Mouse (Mus musculus) forebrain, postnatal 0 days (tissue): ENCODE measurements around the gene Ralgapb. TPM values are rescaled to one million over a fixed set of nuclear protein-coding genes. Genes with fewer than 3 reads are reported as not detected.

Experiments
- ATAC-seq: fragments of 200-750 bp; cut with Nextera tagmentation; 2 replicates; pipeline ENCODE4 v1.8.0; 2017; ENCODE audit warnings: mild to moderate bottlenecking, moderate library complexity
- DNase-seq: peaks from one replicate; pipeline ENCODE4 v3.0.0-alpha.2; 2015
- H3K27ac ChIP-seq: fragments of 300-500 bp; sonication (generic); 2 replicates; pipeline ENCODE4 v1.5.1; 2014; ENCODE audit warnings: low read depth, mild to moderate bottlenecking, antibody characterized with exemption, low read length, moderate library complexity, mixed read lengths
- H3K27me3 ChIP-seq: fragments of 300-500 bp; sonication (generic); 2 replicates; pipeline ENCODE4 v1.6.1; 2014; ENCODE audit warnings: mild to moderate bottlenecking, low read length, mixed read lengths; ENCODE audit not compliant: insufficient read depth
- H3K36me3 ChIP-seq: fragments of 300-500 bp; sonication (generic); 2 replicates; pipeline ENCODE4 v1.6.1; 2014; ENCODE audit warnings: mild to moderate bottlenecking, moderate library complexity; ENCODE audit not compliant: insufficient read depth
- H3K4me1 ChIP-seq: fragments of 300-500 bp; sonication (generic); 2 replicates; pipeline ENCODE4 v1.6.1; 2014; ENCODE audit warnings: antibody characterized with exemption; ENCODE audit not compliant: insufficient read depth
- H3K4me2 ChIP-seq: fragments of 300-500 bp; sonication (generic); 2 replicates; pipeline ENCODE4 v1.6.1; 2014; ENCODE audit warnings: low read depth, mild to moderate bottlenecking, moderate library complexity
- H3K4me3 ChIP-seq: fragments of 300-500 bp; sonication (generic); 2 replicates; pipeline ENCODE4 v1.5.1; 2014; ENCODE audit warnings: low read depth, low read length, mixed read lengths
- H3K9ac ChIP-seq: fragments of 300-500 bp; sonication (generic); 2 replicates; pipeline ENCODE4 v1.6.1; 2014; ENCODE audit warnings: mild to moderate bottlenecking
- H3K9me3 ChIP-seq: fragments of 300-500 bp; sonication (generic); 2 replicates; pipeline ENCODE4 v1.6.1; 2016; ENCODE audit warnings: low read length
- CTCF ChIP-seq: sonication (generic); IDR thresholded peaks from 2 replicates; pipeline ENCODE4 v1.5.1; 2016; ENCODE audit warnings: antibody characterized with exemption, control low read depth, low read depth
- WGBS: fragments of 180-500 bp; shearing (Covaris S2); extraction: QIAGEN DNeasy Blood & Tissue Kit; methylation state at CpG from one replicate; pipeline ENCODE4 v1.1.7; 2014; 5-methylcytosine and 5-hydroxymethylcytosine counted together
- polyA plus RNA-seq: library from polyadenylated mRNA; unstranded; fragments of >200 nt; fragmentation: Nextera tagmentation; extraction: Ambion mirVana; gene quantifications from 2 replicates; pipeline ENCODE4 v1.2.1, GENCODE M21; 2015
- total RNA-seq: library from RNA; depleted of rRNA; stranded (reverse); fragments of >200 nt; gene quantifications from 2 replicates; pipeline ENCODE4 v1.2.3, GENCODE M21; 2014

The Ralgapb gene
- total and polyA plus RNA-seq, 2 experiments from 2014 or later: 16.6 to 55.5 TPM

DNA sequence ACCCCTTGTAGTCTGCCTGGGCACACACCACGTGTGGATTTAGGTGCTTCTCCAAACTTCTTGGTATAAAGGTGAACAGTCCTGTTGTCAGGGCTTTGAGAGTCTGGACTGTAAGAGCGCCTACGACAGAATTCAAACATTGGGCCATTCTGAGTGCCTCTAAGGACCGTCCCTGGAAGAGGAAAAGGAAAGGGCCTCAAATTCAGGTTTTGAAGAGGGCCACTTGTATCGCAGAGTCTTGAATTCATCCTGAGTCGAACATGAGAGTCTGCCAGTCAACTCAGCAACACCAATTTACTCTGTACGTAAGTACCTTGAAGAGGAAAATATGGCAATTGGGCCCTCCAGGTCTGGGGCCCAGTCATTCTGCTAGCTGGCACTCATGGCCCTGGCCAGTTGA lies 6.7 kb upstream of the Ralgapb start:
- no peak overlapping the region for H3K9ac ChIP-seq
- no peaks in the 10 kb centered on the region for H3K36me3 ChIP-seq
- no peak for ATAC-seq
- no peak for TF ChIP-seq CTCF
- DNase-seq: no peak
- H3K27ac ChIP-seq: no peak overlapping the region
- no peaks in the 10 kb centered on the region for H3K4me1 ChIP-seq
- no peaks in the 10 kb centered on the region for H3K9me3 ChIP-seq
- WGBS: 84% methylated on average over 7 of the region's 7 CpGs
- H3K4me3 ChIP-seq: no peak overlapping the region
- H3K4me2 ChIP-seq: no peak overlapping the region
- no peaks in the 10 kb centered on the region; the same call in 1 of the 2 replicates for H3K27me3 ChIP-seq

DNA sequence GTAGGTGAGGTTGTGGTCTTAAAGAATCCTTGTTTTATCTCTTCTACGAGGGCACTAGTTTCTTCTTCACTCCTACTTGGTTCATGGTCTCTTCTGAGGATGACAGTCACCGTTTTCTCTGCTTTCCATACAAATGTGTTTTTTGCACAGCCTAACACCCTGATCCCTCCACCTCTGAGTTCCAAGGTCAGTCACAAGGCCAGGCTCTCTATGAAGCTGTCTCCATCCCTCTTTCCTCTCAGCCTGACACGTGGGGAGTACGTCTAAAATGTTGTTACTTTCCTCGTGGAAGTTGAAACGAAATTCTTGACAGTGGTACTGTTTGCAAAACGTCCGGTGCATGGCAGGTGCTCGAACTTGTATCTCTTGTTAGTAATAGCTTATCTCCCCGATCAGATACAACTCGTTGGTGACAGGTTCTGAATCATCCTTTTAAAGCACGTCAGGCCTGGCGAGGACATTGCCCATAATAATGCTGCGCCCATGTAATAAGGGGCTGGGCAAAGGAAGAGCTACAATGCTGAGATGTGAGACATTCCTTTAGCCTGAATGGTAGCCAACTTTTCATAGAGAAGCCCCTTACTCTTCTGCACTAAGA lies 552 bp upstream of the Ralgapb start:
- 22% methylated on average over 14 of the region's 14 CpGs for WGBS

DNA sequence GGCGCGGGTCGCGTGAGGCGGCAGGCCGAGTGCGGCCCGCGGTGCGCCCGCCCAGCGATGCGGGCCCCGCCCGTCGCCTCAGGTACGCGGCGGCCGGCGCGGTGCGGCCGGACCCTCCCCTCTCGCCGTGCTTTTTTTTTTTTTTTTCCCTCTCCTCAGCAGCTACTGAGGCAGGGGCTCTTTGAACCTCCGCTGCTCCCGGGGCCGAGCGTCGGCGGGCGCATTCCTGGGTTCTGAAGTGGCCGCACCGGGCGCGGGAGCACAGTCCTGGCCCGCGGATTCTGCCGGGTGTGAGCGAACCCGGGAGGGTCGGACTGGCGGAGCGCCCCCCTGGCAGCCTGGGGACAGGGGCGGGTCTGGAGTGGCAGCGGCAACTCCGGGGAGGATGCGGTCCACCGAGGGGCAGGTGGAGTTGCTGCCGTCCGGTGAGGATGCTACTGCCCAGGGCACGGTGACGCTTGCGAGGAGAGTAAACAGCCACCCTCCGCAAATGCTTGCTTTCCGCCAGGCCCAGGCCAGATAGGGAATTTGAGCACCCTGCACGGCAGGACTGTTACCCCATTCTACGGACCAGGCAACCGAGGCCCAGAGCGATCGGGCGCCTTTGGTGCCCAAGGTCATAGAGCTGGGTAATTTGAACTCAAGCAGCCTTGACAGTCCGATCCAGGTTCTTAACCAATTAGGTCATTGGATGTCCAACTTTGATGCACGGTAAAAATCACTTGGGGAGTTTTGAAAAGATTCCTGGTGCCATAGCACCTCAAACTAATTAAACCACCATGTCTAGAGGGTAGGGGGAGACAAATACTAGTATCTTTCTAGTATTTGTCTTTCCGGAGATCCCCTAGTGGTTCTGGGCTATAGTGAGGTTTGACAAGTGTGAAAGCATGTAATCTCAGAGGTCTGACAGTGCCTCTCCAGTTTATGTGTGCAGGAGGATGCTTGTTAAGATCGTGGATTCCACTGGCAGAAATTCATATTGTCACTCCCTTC lies 670 bp downstream of the Ralgapb start:
- H3K4me3 ChIP-seq: peak overlapping the region; percentile 93
- H3K27me3 ChIP-seq: no peaks in the 10 kb centered on the region
- H3K4me2 ChIP-seq: peak overlapping the region; percentile 80
- peaks cover 10% of the 10 kb centered on the region for H3K4me1 ChIP-seq
- peak; percentile 54; the same call in 1 of the 2 replicates for TF ChIP-seq CTCF
- no peaks in the 10 kb centered on the region for H3K9me3 ChIP-seq
- ATAC-seq (peak; percentile 16; the same call in 1 of the 2 replicates), DNase-seq (peak; percentile 18)
- H3K36me3 ChIP-seq: no peaks in the 10 kb centered on the region
- WGBS: 3% methylated on average over 56 of the region's 67 CpGs
- peak overlapping the region; percentile 88 for H3K27ac ChIP-seq
- H3K9ac ChIP-seq: peak overlapping the region; percentile 88

More for the DNA sequence above, 552 bp upstream of the Ralgapb start:
- Histone ChIP-seq H3K4me3 (peak overlapping the region; percentile 93), H3K4me2 (peak overlapping the region; percentile 50), H3K4me1 (peaks cover 10% of the 10 kb centered on the region), H3K9me3 (no peaks in the 10 kb centered on the region), H3K36me3 (no peaks in the 10 kb centered on the region), H3K9ac (no peak overlapping the region), H3K27ac (peak overlapping the region; percentile 62; the same call in 1 of the 2 replicates), H3K27me3 (no peaks in the 10 kb centered on the region; the same call in 1 of the 2 replicates)
- no peak for TF ChIP-seq CTCF
- no peak for ATAC-seq
- DNase-seq: no peak

DNA sequence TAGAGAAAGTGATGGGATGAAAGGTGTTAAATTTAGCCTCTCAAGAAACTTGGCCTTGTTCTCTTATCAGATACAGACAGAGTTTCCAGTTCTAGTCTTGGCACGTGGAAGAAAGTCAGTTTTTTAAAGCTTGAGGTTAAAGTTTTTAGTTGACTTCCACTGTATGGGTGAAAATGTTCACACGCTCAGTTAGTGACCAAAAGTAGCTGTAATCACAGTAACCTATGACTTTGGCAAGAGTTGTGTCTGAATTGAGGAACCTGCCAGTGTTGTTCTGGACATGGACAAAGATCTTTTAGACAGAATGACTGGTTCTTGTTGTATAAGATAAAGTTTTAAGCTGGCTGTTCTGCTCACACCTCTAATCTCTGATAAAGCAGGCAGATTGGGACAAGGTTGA lies 3.6 kb downstream of the Ralgapb start:
- Histone ChIP-seq H3K9me3 (no peaks in the 10 kb centered on the region), H3K4me3 (no peak overlapping the region), H3K9ac (no peak overlapping the region), H3K36me3 (no peaks in the 10 kb centered on the region), H3K4me1 (peaks cover 10% of the 10 kb centered on the region), H3K27ac (no peak overlapping the region), H3K4me2 (no peak overlapping the region), H3K27me3 (no peaks in the 10 kb centered on the region)
- no peak for DNase-seq
- ATAC-seq: no peak
- TF ChIP-seq CTCF: no peak
- 88% methylated on average over 2 of the region's 2 CpGs for WGBS

DNA sequence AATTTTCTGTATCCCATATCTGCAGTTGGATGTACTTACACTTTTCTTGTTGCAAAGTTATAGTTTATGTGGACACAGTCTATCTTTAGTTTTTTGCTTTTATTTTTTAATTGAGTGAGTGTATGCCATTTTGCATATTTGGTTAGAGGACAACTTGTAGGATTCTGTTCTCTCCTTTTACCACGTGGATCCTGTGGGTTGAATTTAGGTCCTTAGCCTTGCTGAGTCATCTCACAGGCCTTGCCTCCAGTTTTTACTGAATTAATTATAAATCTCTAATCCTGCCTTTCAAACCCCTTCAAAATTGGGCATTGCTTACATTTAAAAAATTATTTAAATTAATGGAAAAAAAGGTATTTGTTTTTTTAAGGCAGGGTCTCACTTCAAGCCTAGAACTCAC lies 6.2 kb downstream of the Ralgapb start:
- TF ChIP-seq CTCF: no peak
- Histone ChIP-seq H3K4me3 (no peak overlapping the region), H3K27me3 (no peaks in the 10 kb centered on the region), H3K4me1 (peaks cover 6% of the 10 kb centered on the region), H3K27ac (no peak overlapping the region), H3K4me2 (no peak overlapping the region), H3K36me3 (no peaks in the 10 kb centered on the region), H3K9me3 (no peaks in the 10 kb centered on the region), H3K9ac (no peak overlapping the region)
- no peak for DNase-seq
- ATAC-seq: no peak
- WGBS: 78% methylated on average over 1 of the region's 1 CpGs

DNA sequence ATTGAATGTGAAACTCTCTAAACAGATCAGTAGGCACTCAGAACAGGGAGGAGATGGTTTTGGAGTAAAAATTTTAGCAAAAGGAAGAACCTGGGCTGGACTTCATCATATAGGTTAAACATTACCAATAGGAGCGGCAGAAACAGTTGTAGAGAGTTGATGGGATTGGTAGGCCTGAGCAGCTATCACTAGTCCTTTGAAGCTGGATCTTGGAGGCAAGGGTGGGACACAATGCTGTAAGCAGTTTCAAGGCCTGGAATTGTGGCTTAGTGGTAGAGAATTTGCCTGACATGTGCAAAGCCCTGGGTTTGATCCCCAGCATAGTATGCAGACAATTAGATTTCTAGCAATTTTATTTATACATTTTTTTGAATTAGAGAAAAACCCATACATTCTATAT lies 9.0 kb downstream of the Ralgapb start:
- H3K27me3 ChIP-seq: no peaks in the 10 kb centered on the region
- DNase-seq (no peak), ATAC-seq (no peak)
- H3K9ac ChIP-seq: no peak overlapping the region
- peaks cover 9% of the 10 kb centered on the region; the same call in 1 of the 2 replicates for H3K36me3 ChIP-seq
- TF ChIP-seq CTCF: no peak
- WGBS: 98% methylated on average over 1 of the region's 1 CpGs
- no peaks in the 10 kb centered on the region for H3K9me3 ChIP-seq
- no peak overlapping the region for H3K4me3 ChIP-seq
- H3K4me1 ChIP-seq: no peaks in the 10 kb centered on the region
- no peak overlapping the region for H3K27ac ChIP-seq
- no peak overlapping the region for H3K4me2 ChIP-seq

DNA sequence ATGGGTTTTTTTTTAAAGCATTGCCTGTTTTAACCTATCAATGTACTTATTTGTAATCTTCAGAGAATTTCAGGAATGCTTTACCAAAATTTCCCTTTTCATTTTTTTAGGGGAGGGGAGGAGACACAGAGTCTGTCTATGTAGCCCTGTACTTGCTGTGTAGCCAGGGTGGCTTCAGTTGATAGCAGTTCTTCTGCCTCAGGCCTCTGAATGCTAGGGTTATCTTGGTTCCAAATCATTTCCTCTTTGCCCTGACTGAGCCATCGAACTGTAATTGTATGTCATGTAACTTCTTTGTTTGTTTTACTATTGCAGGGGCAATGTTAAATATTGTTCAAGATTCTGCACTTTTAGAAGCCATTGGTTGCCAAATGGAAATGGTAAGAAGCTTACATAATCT lies 36.2 kb downstream of the Ralgapb start:
- no peaks in the 10 kb centered on the region for H3K4me1 ChIP-seq
- H3K9me3 ChIP-seq: no peaks in the 10 kb centered on the region
- H3K36me3 ChIP-seq: peaks cover 43% of the 10 kb centered on the region
- no peak for DNase-seq
- H3K4me3 ChIP-seq: no peak overlapping the region
- H3K27me3 ChIP-seq: no peaks in the 10 kb centered on the region
- ATAC-seq: no peak
- H3K4me2 ChIP-seq: no peak overlapping the region
- TF ChIP-seq CTCF: no peak
- no peak overlapping the region for H3K9ac ChIP-seq
- H3K27ac ChIP-seq: no peak overlapping the region
- 92% methylated on average over 1 of the region's 1 CpGs for WGBS
